Mouse (Mus musculus) gastrocnemius, adult 8-10 months (tissue): ENCODE data around the gene Paox. TPM values are rescaled to one million over a fixed set of nuclear protein-coding genes. Genes with fewer than 3 reads are reported as not detected.
"Not testable (repeated sequence)": the region's sequence is repeated elsewhere in the genome, so short reads cannot be mapped to it uniquely, and the experiment has no call there.

Experiments
- DNase-seq, 2 experiments: peaks; one replicate each; pipeline ENCODE4 v3.0.0; 2022; ENCODE audit warnings: low spot score in 2 of 2
- total RNA-seq, 4 experiments: library from RNA; stranded (reverse); gene quantifications; 2 replicates each; pipeline ENCODE4 v1.2.4; 2022

The Paox gene
- total RNA-seq, 4 experiments from 2014 or later = 1.5 to 4.3 (median 4.1) TPM

DNA sequence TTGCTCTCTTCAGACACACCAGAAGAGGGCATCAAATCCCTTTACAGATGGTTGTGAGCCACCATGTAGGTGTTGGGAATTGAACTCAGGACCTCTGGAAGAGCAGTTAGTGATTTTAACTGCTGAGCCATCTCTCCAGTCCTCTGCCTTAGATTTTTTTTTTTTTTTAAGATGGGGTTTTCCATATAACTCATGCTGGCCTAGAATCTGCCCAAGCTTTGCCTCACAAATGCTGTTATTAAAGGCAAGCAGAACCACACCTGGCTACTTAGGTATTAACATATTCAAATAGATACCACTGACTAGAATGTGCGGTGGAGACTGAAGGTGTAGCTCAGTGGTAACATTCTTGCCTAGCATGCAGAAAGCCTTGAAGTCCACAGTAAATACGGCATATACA is 4.9 kb downstream of the Paox start:
- DNase-seq = no peak

DNA sequence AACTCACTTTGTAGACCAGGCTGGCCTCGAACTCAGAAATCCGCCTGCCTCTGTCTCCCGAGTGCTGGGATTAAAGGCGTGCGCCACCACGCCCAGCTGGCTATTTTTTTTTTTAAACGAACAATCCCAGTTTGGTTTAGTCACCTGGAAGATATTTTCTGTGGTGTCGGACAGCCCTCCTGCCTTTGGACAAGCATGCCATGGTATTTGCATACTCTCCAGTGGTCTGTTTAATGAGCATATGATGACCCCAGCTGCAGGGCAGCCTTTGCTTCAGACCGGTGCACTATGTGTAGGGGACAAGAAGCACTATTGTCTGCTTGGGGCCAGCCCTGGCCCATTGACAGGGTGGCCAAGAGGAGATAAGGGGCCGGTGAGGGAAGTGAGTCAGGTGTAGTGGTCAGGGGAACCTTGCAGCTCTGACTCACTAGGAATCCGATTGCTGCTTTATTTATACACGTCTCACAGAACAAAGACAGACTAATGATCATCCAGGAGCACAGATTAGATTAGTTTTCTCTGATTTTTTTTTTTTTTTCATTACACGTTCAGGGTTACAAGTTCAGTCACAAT is 5.8 kb downstream of the Paox start:
- DNase-seq = no peak

DNA sequence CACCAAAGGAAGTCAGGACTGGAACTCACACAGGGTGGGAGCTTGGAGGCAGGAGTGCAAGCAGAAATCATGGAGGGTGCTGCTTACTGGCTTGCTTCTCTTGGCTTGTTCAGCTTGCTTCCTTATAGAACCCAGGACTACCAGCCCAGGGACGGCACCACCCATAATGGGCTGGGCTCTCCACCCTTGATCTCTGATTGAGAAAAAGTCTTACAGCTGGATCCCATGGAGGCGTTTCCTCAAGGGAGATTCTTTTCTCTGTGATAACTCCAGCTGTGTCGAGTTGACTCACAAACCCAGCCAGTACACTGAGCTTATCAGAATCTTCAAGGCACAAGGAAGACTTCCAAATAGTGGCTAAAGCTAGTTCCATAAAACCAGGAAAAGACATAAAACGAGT is 7.2 kb downstream of the Paox start:
- no peak for DNase-seq

DNA sequence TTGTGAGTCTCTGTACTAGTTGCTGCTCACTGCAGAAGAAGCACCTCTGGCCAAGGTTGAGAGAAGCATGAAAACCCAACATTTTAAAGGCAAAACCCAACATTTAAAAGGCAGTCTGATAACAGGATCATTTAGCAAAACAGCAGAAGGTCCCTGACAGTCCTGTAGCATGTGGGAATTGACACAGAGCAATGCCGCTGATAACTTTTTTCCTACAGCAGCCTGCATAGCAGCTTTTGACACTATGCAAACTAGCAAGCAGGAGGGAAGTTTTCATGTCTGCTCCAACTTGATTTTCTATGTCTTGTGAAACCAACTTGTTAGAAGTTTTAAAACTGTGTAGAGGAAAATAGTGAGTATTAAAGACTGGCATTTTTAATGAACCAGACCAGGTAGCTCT is 8.8 kb downstream of the Paox start:
- DNase-seq = no peak

DNA sequence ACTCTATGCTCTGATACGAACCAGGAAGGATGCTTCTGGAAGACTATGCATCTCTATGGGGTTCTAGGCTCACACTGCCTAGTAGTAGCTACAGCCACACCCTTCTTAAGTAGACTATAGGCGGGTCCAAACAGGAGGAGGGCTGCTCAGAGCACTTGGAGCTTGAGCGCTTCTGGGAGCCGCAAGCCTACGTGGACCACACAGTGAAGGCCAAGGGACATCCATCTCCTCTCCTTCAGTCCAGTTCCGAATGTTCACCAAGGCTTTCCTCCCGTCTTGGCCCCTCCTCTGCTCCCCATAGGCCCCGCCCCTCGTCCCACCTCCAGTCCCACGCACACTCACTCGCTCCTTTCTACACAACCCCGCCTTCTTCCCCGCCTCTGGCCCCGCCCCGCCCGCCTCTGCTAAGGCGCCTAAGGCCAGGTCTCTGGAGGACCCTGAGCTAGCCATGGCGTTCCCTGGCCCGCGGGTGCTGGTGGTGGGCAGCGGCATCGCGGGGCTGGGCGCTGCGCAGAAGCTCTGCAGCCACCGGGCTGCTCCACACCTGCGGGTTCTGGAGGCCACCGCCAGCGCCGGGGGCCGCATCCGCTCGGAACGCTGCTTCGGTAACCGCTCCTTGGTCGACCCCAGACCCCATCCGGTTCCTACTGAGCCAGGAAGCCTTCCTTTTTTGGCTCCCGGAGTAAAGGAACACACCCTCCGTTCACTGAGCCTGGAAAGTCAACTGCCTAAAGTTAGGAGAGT is 9.9 kb downstream of the Paox start:
- DNase-seq = peak; percentile 91

DNA sequence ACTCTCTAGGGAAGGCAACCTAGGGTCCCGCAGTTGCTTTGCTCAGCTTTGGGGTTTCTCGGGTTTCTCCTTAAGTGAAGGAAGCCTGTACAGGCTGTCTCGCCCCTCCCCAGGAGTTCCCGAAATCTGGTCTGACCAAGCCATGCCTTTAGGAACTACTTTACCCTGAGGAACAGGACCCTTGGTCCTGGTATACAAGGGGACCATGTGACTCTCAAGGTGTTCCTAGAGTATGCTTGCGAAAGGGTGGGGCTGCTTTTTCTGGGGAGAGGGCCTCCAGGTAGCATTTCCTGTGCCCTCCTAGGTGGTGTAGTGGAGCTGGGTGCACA is 10.4 kb downstream of the Paox start:
- no peak for DNase-seq

DNA sequence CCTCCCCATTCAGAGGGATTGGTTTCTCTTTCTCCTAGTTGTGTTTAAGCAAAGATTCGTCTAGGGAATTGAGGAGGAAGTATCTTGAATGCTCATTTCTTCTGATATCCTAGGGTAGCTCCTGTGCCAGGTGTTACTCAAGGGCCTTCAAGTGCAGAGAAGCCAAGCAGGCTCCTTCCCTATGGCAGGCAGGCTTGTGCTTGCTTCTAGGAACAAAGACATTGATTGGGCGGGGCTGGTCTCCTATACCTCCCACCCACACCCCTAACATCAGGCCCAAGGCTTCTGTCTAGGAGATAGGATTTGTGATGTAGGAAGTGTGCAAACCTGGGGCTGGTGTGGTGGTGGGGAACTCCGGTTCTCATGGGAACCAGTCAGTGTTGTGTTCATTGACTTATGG is 11.3 kb downstream of the Paox start:
- no peak for DNase-seq

DNA sequence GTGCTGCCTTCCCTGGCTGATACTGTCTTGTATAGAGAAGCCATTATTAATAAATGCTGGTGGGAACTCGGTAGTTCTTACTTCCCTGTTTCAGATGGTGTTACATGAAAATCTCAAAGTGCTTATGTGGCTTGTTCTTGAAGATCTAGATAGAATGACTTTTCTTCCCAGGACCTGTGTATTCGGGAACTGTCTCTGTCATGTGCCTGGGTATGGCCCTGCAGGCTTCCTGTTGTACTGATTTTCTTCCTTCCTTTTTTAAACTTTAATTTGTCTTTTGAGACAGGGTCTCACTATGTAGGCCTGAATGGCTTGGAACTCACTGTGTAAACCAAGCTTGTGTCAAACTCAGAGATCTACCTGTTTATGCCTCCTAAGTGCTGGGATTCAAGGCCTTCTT is 12.3 kb downstream of the Paox start:
- no peak for DNase-seq

DNA sequence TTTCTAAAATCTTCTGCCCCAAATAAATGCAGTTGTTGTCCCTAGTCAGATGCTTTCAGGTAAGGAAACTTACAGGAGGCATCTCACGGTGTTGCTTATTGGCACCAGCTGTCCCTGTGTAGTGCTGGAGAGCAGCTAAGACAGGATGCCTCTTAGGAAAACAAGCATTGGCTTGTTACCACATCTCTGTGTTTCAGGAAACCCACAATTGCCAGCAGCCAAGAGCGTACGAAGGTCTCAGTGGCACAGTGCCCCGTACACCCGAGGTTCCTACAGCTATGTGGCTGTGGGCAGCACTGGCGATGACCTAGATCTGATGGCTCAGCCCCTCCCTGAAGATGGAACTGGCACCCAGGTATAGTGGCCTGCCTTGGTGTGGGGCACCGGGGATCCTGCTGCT is 16.6 kb downstream of the Paox start:
- DNase-seq = not testable (repeated sequence)

DNA sequence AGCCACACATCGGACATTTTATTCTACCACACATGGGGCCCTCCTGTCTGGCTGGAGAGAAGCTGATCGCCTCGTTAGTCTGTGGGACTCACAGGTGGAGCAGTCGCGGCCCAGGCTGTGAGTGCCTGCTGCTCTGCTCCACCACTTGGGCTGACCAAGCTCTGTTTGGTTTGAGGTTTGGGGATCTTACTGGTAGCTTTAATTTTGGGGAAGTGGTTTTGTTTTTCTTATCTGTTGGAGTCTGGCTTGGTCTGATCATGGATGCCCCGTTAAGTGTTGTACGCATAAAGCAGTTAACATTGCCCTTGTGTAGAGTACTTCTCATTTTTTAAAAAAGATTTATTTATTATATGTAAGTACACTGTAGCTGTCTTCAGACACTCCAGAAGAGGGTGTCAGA is 18.4 kb downstream of the Paox start:
- not testable (repeated sequence) for DNase-seq

DNA sequence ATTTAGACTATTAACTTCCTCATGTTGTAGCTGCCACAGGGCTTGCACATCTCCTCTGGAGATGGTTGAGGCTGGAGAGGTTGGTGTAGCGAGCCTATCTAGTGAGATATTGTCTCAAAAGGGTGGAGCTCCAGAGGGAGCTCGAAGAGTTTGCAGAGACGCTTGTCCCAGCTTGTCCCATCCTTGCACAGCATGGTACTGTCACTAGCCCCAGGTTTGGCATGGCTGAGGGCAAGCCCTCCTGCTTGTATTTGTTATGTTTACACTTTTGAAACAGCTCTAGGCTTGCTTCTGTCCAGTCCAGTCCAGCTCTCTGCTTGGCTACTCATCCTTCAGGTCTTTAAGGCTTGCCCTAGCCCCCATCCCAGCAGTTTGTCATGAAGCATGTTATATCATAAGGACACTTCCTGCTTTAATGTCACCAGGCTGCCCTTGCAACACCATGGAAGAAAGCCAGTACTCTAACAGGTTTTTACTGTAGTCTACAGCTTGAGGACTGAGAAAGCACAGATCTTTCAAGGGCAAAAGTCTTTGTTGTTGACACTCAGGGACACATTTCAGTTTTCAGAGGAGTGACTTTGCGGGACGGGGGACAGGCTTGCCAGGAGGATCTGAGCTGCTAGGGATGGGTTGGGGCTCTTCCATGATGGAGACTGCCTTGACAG is 19.6 kb downstream of the Paox start:
- no peak for DNase-seq

DNA sequence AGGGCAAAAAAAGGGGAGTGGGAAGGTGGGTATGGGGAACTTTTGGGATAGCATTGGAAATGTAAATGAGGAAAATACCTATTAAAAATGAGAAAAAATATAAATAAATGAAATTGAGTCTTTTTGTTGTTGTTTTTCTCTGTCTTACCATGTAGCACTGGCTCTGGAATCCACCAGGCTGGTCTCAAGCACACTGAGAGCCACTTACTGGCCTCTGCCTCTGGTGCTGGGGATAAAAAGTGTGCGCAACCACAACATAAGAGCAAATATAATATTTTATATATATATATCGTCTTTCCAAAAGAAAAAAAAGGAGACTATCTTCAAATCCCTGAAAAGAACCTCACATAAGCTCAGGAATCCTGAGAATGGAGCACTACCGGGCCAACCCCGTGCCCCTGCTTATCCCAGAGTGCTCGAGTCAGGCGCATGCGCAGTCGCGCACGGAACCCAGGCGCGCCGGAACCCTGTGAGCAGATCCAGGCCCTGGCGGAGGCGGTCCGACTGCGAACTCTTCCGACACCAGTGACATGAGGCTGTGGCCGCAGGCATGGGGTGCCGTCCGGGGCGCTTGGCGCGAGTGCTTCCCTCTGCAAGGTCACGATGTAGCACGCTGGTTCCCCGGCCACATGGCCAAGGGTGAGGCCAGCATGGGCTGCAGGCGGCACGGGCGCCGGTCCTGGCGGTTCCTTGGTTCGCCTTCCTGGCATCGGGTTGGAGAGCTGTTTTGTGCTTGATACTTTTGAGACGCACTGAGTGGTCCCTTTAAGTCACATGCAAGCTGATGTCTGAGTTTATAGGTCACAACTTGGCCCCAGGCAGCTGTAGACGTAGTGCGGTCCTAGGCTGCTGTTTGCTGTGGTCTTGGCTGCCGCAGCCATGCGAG is 21.8 kb downstream of the Paox start, which contains the start of gene Mtg1:
Gene Mtg1, plus strand, starts transcription at position 430 of the 886 bp plus-strand sequence.
- DNase-seq = peak; percentile 96

DNA sequence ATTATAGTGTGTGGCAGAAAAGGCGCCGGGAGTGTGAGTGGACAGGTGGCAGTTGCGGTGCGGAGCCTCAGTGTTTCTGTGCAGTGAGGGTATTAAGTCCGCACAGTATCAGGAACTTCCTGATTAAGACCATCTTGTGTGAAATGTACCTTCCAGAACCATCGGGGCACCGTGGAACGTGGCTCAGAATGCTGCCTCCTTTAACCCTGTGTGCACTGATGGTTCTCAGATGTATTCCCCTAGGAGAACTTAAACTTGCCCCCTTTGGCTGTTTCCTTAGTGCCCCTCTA is 22.4 kb downstream of the Paox start:
- no peak for DNase-seq

DNA sequence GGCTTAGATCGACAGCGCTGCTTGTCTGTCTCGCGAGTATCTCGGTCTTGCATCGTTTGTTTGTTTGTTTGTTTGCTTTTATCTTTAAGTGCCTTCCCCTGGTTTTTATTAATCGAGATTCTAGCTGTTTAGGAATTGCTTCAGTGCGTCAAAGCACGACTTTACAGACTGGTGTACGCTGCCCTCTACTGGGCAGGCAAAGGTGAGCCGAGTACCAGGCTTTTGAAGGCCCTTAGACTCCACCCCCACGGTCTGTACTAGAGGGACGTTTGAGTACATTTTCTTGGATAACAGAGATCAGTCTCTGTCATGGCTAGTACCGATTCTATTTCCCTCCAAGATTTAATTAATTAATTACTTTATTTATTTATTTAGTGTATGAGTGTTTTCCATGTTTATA is 25.8 kb downstream of the Paox start:
- DNase-seq = peak in 1 of 2 experiments; percentile 44

DNA sequence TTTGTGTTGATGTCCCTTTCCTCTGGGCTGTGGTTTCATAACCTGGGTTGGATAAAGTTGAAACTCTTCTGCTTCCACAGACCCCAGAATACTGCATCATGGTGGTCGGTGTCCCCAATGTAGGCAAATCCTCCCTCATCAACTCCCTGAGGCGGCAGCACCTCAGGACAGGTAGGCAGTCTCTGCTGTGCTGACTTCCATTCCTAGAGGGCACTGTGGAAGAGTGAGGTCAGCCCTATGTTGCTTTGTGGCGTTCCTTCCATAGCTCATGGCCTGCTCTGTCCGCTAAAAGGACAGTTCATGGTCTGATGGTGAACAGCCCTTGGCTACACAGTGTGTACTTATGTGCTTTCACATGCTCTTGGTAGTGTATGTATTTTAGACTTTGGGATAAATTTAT is 29.0 kb downstream of the Paox start:
- DNase-seq = no peak

DNA sequence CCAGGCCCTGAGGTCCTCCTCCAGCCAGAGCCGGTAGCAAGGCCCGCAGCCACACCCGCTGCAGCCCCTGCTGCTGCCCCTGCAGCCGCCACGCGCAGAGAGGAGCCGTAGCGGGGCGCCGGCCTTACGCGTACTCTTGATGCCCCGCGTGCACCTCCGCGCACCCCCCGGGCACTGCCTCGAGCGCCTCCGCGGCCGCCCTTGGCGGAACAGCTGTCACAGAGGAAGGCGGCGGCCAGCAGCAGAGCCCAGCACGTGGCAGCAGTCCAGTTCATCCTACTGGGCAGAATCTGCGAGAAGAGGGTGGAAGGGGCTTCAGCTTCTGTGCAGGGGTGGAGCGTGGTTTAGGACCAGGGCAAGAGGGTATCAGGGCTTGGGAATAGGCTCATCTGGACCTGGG is 37.8 kb downstream of the Paox start:
- no peak for DNase-seq

DNA sequence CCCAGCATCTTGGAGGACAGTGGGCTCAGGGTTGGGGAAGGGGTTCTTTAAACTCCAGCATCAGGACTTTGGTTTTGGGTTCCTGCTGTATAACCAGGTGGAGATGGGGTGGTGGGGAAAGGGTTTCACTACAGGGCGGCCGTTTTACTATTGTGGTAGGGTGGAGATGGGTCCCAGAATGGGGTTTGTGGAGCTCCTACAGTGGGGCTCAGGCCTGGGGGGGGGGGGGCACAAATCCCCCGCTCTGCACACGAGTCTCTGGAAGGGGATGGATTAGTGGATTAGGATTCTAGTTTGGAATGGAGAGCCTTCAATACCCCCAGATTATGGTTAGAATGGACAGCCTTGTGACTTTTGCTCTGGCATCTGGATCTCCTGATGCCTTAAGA is 38.2 kb downstream of the Paox start:
- no peak for DNase-seq

DNA sequence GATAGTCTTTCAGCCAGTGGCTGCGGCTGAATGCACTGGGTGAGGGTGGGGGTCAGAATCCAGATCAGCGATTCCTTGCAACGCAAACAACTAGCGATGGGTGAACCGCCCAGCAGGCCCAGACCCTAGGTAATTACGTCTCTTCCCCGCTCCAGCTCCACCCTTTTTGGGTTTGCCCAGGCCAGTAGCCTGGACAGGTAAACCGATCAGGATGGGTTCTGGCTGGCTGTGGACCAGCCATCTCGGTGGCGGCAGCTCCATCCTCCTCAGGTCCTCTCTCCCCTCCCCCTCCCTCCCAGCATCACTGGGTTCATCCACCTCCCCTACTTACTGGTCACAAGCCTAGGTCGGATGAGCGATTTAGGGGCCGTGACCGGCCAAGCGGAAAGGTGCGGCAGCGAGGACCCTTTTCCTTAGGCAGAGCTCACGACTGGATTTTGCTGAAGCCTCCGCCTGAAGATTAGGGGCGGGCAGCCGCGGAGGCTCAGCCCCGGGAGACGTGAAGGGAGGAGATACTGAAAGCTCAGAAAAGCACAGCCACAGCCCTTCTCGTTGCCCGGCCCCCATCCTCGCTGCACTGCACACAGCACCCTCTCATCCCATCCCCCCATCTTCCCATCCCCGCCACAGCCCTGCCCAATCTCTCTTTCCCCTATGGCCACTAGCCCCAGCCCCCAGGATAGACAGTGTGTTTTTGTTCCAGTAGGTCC is 38.8 kb downstream of the Paox start, which contains the start of gene Sprn:
Gene Sprn, minus strand, starts transcription at position 660 of the 710 bp plus-strand sequence.
- no peak for DNase-seq

DNA sequence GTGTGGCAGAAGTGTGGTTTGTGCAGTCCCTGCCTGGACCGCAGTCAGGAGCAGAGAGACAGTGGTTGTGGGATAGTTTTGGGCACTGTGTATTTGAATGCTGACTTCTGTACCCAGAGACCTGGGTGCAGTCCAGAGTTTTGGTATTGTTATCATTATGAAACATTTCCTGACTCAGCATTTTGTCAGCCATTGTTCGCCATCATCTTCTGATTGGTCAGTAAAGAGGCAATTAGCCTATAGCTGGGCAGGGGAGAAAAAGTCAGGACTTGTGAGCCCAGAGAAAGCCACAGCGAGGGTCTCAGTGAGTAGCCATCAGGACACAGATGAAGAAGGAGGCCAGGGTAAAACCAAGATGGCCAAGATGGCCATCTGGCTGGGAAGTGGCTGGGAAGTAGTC is 44.8 kb downstream of the Paox start:
- no peak for DNase-seq

DNA sequence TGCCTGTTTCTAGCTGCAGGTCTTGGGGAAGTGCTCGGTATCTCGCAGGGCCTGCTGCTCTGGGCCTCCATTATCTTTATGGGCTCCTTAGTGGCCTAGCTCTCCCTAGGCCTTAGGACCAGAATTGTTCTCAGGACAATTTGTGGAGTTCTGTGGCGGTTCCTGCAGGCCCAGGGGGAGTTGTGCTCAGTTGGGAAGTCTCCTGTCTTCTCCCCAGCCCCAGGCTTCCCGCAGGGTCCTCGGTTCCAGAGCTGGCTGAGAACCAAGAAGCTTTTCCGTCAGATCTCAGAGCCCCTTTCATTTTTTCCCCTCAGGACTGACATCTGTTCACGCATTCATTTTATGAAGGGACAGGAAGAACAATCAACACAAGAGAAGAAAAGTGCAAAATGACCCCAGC is 49.1 kb downstream of the Paox start, which contains the start of gene Olfr522:
Gene Olfr522, minus strand, starts transcription at position 101 of the 400 bp plus-strand sequence.
- no peak for DNase-seq

DNA sequence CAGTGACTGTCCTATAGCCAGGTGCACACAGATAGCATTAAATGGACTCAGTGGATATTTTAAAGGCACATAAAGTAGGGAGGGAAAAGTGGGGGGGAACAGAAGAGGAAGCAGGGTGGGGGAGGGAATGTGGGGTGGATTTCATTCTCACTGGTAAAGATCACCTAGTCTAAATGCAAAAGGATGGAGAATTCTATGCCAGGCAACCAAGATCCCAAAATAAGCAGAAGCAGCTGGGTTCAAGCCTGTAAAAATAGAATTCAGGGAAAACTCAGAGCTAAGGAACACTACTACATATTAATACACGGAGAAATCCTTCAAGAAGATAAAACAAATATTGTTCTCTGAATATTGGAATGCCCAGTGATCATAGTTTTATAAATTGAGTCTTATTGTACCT is 52.4 kb downstream of the Paox start:
- DNase-seq = no peak
